Mouse (Mus musculus) heart, postnatal 4 days (tissue): Measurements from ENCODE around the gene Ehmt2. TPM values are rescaled to one million over a fixed set of nuclear protein-coding genes. Genes with fewer than 3 reads are reported as not detected.
"Not testable (repeated sequence)": the region's sequence is repeated elsewhere in the genome, so short reads cannot be mapped to it uniquely, and the experiment has no call there.

Experiments used
- DNase-seq: peaks from one replicate; pipeline ENCODE4 v3.0.0; 2021
- total RNA-seq, 2 experiments: library from RNA; stranded (reverse); gene quantifications; 2 replicates each; pipeline ENCODE4 v1.2.3; 2021

Gene Ehmt2
- total RNA-seq, 2 experiments from 2014 or later, result 55.7 to 56.8 TPM

DNA sequence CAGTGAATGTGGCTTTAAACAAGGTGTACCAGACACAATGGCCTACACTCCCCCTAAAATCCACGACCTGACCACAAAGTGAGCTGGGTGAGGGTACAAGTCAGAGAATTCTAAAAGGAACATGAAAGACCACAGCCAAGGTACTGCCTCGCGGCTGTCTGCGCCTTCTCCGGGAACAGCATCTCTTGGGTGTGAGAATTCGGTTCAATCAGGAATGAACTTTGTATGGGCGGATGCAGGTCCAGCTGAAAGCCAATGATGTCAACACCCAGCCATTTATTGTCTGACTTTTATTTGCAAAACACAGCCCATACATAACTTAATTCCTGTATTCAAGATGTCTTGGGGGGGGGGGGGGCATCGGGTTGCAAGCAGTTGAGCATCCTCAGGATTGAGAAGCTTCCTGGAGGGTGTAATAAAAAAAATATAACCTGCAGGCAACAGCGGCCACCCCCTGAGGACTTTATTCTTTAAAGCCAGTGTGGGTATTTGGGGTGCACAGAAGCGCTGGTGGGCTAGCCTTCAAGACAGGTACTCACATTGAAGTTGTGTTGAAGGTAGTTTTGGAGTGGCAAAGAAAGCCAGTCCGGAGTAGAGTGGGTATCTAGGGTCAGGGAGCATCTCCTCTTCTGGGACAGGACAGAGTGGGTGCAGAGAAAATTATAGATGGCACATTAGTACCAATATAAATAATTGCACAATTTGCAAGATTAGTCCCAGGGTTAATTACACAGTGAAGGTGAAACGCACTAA is 5.0 kb upstream of the Ehmt2 start:
- DNase-seq, result no peak

DNA sequence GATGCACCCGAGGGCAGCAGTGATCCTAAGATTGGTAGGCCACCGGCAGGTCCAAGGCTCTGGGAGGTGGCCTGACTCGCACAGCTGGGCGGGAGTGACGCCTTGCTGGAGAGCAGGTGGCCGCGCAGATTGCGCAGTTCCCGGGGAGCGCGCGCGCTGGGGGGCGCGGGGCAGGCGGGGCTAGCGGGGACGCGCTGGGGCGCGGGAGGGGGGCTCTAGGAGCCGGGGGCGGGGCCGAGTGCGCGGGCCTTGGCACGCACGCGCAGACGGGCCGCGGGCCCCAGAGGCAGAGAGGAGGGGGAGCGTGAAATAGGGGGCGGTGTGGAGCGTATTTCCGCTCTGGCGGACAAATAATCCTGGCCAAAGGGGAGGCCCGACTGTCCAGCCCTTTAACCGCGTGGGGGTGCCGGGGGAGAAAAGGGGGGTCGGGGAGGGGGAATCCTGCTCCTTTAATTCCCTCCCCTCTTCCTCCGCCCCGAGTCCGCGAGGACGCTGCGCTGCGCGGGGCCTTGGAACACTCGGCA is 4.1 kb upstream of the Ehmt2 start:
- DNase-seq, result peak; percentile 96

- DNase-seq, result peak; percentile 57
Observed at GRCm38 (mm10) chr17:34894801-34895530, 3.3 kb upstream of the Ehmt2 start.

GRCm38 (mm10) chr17:34895724-34896123 is 2.5 kb upstream of the Ehmt2 start:
- no peak for DNase-seq

- DNase-seq, result no peak
Observed at GRCm38 (mm10) chr17:34896366-34896765, 1.9 kb upstream of the Ehmt2 start.

GRCm38 (mm10) chr17:34897373-34898159 is 703 bp upstream of the Ehmt2 start:
- DNase-seq, result peak; percentile 55

GRCm38 (mm10) chr17:34898706-34899052 is 410 bp downstream of the Ehmt2 start:
- DNase-seq, result no peak

DNA sequence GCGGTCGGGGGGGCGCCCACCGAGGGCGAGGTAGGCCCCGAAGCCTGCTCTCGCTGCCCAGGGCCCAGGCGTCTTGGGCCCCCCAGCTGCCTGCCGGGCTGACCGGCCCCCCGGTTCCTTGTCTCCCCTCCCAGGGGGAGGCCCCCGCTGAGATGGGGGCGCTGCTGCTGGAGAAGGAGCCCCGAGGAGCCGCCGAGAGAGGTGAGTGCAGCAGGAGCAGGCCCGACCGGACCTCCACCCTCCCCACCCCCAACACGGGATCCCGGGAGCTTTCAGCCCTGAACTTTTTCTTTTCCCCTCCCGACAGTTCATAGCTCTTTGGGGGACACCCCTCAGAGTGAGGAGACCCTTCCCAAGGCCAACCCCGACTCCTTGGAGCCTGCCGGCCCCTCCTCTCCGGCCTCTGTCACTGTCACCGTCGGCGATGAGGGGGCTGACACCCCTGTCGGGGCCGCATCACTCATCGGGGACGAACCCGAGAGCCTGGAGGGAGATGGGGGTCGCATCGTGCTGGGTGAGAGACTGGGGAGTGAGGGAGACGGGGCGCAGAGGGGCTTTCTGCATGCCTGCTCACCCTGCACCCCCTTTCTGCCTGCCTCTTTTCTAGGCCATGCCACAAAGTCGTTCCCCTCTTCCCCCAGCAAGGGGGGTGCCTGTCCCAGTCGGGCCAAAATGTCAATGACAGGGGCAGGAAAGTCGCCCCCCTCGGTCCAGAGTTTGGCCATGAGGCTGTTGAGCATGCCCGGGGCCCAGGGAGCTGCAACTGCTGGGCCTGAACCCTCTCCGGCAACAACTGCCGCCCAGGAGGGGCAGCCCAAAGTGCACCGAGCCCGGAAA is 1.0 kb downstream of the Ehmt2 start:
- DNase-seq, result peak; percentile 50

DNA sequence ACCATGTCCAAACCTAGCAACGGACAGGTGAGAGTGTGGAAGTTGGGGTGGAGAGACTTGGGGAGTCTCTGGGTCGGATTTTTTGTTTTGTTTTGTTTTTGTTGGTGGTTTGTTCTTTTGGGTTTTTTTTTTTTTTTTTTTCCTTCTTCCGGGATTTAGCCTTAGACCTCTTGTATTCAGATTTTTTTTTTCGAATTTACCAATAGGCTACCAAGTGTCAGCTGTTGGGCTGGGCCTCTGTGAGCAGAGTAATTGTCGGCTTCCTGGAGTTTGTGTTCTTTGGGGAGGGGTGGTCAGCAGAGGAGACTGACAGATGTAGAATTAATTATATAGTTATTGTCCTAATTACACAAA is 1.6 kb downstream of the Ehmt2 start:
- DNase-seq, result no peak

- not testable (repeated sequence) for DNase-seq
Observed at GRCm38 (mm10) chr17:34900826-34901225, 2.6 kb downstream of the Ehmt2 start.

DNA sequence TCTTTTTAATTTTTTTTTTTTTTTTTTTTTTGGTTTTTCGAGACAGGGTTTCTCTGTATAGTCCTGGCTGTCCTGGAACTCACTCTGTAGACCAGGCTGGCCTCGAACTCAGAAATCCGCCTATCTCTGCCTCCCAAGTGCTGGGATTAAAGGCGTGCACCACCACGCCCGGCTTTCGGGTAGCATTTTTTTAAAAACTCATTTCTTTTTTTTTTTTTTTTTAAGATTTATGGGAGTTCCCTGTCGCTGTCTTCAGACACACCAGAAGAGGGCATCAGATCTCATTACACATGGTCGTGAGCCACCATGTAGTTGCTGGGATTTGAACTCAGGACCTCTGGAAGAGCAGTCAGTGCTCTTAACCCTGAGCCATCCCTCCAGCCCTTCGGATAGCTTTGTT is 3.7 kb downstream of the Ehmt2 start:
- not testable (repeated sequence) for DNase-seq

DNA sequence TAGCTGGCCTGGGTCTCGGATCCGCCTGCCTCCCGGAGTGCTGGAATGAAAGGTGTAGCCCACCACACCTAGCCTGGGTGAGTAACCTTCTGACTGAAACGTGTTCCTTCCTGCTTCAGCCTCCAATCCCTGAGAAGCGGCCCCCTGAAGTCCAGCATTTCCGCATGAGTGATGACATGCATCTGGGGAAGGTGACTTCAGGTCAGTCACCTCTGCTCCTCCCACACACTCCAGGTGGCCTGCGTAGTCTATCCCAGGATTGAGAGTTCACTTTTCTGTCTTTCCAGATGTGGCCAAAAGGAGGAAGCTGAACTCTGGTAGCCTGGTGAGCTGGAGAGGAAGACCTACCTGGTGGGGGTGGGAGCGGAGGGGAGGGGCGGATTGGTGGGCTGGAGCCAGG is 4.6 kb downstream of the Ehmt2 start:
- no peak for DNase-seq

GRCm38 (mm10) chr17:34910982-34911381 is 12.7 kb downstream of the Ehmt2 start:
- DNase-seq, result no peak

- DNase-seq, result peak; percentile 87
Observed at GRCm38 (mm10) chr17:34911945-34912351, 13.7 kb downstream of the Ehmt2 start.

GRCm38 (mm10) chr17:34913930-34914665 is 15.8 kb downstream of the Ehmt2 start, which contains the start of gene Slc44a4:
Gene Slc44a4 (plus strand): TSS chr17:34914466.
- DNase-seq, result no peak

- peak; percentile 46 for DNase-seq
Observed at GRCm38 (mm10) chr17:34915410-34915831, 17.2 kb downstream of the Ehmt2 start.

DNA sequence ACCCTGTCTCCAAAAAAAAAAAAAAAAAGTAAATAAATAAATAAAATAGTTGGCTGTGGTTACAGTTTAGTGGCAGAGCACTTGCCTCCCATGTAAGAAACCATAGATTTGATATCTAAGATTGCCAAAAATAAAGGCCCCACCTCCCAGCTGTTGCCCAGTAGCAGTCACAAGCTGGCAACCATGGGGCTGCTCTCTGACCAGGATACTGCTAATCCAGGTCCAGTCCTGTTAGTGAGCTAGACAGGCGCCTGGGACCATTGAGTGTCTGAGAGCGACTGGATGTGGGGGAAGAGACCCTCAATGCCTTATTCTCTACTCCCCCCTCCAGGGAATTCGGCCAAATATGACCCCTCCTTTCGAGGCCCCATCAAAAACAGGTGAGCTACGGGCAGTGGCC is 18.0 kb downstream of the Ehmt2 start:
- no peak for DNase-seq

GRCm38 (mm10) chr17:34917188-34917587 is 18.9 kb downstream of the Ehmt2 start:
- DNase-seq, result no peak

GRCm38 (mm10) chr17:34922939-34923338 is 24.7 kb downstream of the Ehmt2 start:
- no peak for DNase-seq

DNA sequence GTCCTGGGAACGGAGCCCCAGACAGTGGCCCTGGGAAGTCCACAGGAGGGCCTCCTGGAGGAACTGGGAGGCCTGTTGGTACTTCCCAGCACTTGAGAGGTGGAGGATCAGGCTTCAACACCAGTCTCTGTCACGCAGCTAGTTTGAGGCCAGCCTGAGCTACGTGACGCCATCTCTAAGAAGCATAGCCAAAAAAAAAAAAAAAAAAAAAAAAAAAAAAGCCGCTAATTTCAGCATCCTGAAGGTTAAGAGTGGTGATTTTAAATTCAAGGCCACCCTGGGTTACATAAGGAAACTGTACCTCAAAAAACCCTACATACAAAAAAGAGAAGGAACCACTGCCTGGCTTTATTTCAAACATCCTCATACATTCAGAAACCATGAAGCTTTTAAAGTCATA is 26.0 kb downstream of the Ehmt2 start:
- no peak for DNase-seq

GRCm38 (mm10) chr17:34927306-34928019 is 29.2 kb downstream of the Ehmt2 start:
- no peak for DNase-seq
